ENCODE assay signal across 21 mouse cellular contexts in genomic region chr9:123508986-123509385, GRCm38 (mm10).
"Had no signal": no experiment of that assay in that cellular context is flagged by ENCODE, and none has a peak within 500 bp of the region (broad histone marks: within the 10 kb centered on the region; RNA-seq: fewer than 3 reads in every experiment).

No protein-coding gene starts in this region.

- H3K4me3 ChIP-seq: intestine, embryonic 15.5 days; kidney, embryonic 15.5 days; limb, embryonic 13.5 days; liver, embryonic 12.5 days; liver, embryonic 15.5 days; lung, embryonic 15.5 days; megakaryocyte, embryonic 14.5 days; midbrain, embryonic 10.5 days; midbrain, embryonic 13.5 days; neural tube, embryonic 13.5 days had no signal

- DNase-seq: kidney, adult 11 months; kidney, adult 8-10 months; kidney, postnatal 10 days; kidney, postnatal 36 days; layer of hippocampus, postnatal 36 days; left cerebral cortex, postnatal 4 days; liver; lung, adult 18-20 months; lung, postnatal 10 days; lung, postnatal 36 days; thymus, postnatal 25 days had no signal

- H3K4me2 ChIP-seq: intestine, embryonic 15.5 days; kidney, embryonic 15.5 days; limb, embryonic 13.5 days; liver, embryonic 12.5 days; liver, embryonic 15.5 days; lung, embryonic 15.5 days; midbrain, embryonic 13.5 days; neural tube, embryonic 13.5 days had no signal

- H3K27me3 ChIP-seq: intestine, embryonic 15.5 days; kidney, embryonic 15.5 days; limb, embryonic 13.5 days; liver, embryonic 12.5 days; liver, embryonic 15.5 days; lung, embryonic 15.5 days; megakaryocyte, embryonic 14.5 days; midbrain, embryonic 13.5 days; neural tube, embryonic 13.5 days had no signal

- H3K4me1 ChIP-seq: midbrain, embryonic 10.5 days had no signal

- H3K9ac ChIP-seq: intestine, embryonic 15.5 days; kidney, embryonic 15.5 days; limb, embryonic 13.5 days; liver, embryonic 12.5 days; liver, embryonic 15.5 days; lung, embryonic 15.5 days; midbrain, embryonic 13.5 days; neural tube, embryonic 13.5 days had no signal

- H3K27ac ChIP-seq: intestine, embryonic 15.5 days; kidney, embryonic 15.5 days; limb, embryonic 13.5 days; liver, embryonic 12.5 days; liver, embryonic 15.5 days; lung, embryonic 15.5 days; midbrain, embryonic 10.5 days had no signal

- H3K9me3 ChIP-seq: intestine, embryonic 15.5 days; kidney, embryonic 15.5 days; limb, embryonic 13.5 days; liver, embryonic 12.5 days; liver, embryonic 15.5 days; lung, embryonic 15.5 days; megakaryocyte, embryonic 14.5 days; midbrain, embryonic 10.5 days; midbrain, embryonic 13.5 days; neural tube, embryonic 13.5 days had no signal
